ENCODE assay signal across 9 mouse cellular contexts in the genomic region with DNA sequence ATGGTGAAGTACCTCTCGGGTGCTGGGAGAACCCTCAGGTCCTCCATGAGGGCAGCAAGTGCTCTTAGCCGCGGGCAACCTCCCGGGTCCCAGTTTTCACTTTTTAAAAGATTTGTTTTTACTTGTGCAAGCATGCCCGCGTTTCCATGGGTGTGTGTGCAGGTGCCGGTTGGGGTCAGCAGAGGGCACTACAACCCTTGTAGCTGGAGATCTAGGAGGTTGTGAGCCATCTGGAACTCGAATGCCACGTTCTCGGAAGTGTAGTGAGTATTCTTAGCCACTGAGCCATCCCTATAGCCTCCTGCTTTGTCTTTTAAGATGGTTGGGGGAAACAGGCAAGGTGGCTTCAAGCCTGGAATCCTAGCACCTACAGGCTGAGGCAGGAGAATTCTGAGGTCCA. TPM values are rescaled to one million over a fixed set of nuclear protein-coding genes. Genes with fewer than 3 reads are reported as not detected.
DNase-seq lines count a peak whose midpoint lies in the region; ATAC-seq and TF ChIP-seq lines count a peak whose summit lies in the region.
"Had no signal": no experiment of that assay in that cellular context is flagged by ENCODE, and none has a peak within 500 bp of the region (broad histone marks: within the 10 kb centered on the region; RNA-seq: fewer than 3 reads in every experiment).

No protein-coding gene starts in this region.

- 0 out of 2 replicates have a peak, but pooled peaks have one; percentile 55 for ATAC-seq in hindbrain, embryonic 11.5 days (ENCODE audit: low FRiP score)
- no peak for ATAC-seq in hindbrain, embryonic 13.5 days (ENCODE audit: low FRiP score)
- no peak for ATAC-seq in forebrain, embryonic 11.5 days (replicated peaks; ENCODE audit: low FRiP score)
- peak; percentile 80 to 89 for ATAC-seq in hematopoietic stem cell, adult 5-6 weeks (replicated peaks in 1 of 2; ENCODE audit: insufficient read depth in 1 of 2, low FRiP score in 2 of 2, low TSS enrichment in 1 of 2, low read depth in 1 of 2, poor library complexity in 2 of 2, severe bottlenecking in 2 of 2)
- no peak for ATAC-seq in midbrain, embryonic 16.5 days

- H3K36me3 ChIP-seq in hindbrain, embryonic 11.5 days (ENCODE audit: control insufficient read depth, insufficient read depth, low read length): peaks cover 24% of the 10 kb centered on the region; the same call in 1 of the 2 replicates
- peaks cover 93% of the 10 kb centered on the region for H3K36me3 ChIP-seq in hindbrain, embryonic 13.5 days
- no peaks in the 10 kb centered on the region; the same call in 1 of the 2 replicates for H3K36me3 ChIP-seq in forebrain, embryonic 11.5 days (ENCODE audit: control insufficient read depth, insufficient read depth, low read length)
- H3K36me3 ChIP-seq in midbrain, embryonic 16.5 days (ENCODE audit: control insufficient read depth, insufficient read depth, low read length): peaks cover 47% of the 10 kb centered on the region
- peaks cover 4% of the 10 kb centered on the region for H3K36me3 ChIP-seq in spleen, adult 2 months (ENCODE audit: control insufficient read depth, insufficient read depth, low read length)

- TF ChIP-seq CTCF in spleen, adult 2 months (IDR thresholded peaks at IDR 0.05; ENCODE audit: extremely low read depth, insufficient read depth, insufficient read length, insufficient replicate concordance): peak; percentile 91; the same call in 1 of the 2 replicates

- peak; percentile 76 for DNase-seq in hindbrain, embryonic 11.5 days (ENCODE audit: low spot score)
- peak; percentile 70 for DNase-seq in c-Kit-positive CD71-negative TER-119-negative erythroid progenitor cells, embryonic 14.5 days (ENCODE audit: low read depth)
- peak; percentile 83 for DNase-seq in forebrain, embryonic 11.5 days (ENCODE audit: low spot score)
- DNase-seq in left cerebral cortex, adult 8-10 months (ENCODE audit: low spot score in 2 of 2): peak; percentile 65 to 69
- DNase-seq in spleen, adult 2 months (ENCODE audit: low read depth in 1 of 2, low spot score in 2 of 2): peak; percentile 63 to 73

- no peaks in the 10 kb centered on the region for H3K4me1 ChIP-seq in hindbrain, embryonic 11.5 days (replicated peaks; ENCODE audit: control insufficient read depth, insufficient read depth, low read length)
- H3K4me1 ChIP-seq in hindbrain, embryonic 13.5 days (replicated peaks): peaks cover 27% of the 10 kb centered on the region
- H3K4me1 ChIP-seq in forebrain, embryonic 11.5 days (replicated peaks; ENCODE audit: control insufficient read depth, insufficient read depth, low read length): no peaks in the 10 kb centered on the region; the same call in 1 of the 2 replicates
- peaks cover 1% of the 10 kb centered on the region; the same call in 1 of the 2 replicates for H3K4me1 ChIP-seq in midbrain, embryonic 16.5 days (ENCODE audit: control insufficient read depth, insufficient read depth, low read length)
- H3K4me1 ChIP-seq in spleen, adult 2 months (ENCODE audit: control insufficient read depth, insufficient read depth, insufficient read length): no peaks in the 10 kb centered on the region

- H3K27ac ChIP-seq in hindbrain, embryonic 11.5 days (ENCODE audit: low read depth, low read length): no peak overlapping the region
- no peak overlapping the region for H3K27ac ChIP-seq in hindbrain, embryonic 13.5 days
- no peak overlapping the region for H3K27ac ChIP-seq in forebrain, embryonic 11.5 days (ENCODE audit: low read depth, low read length)
- H3K27ac ChIP-seq in midbrain, embryonic 16.5 days (ENCODE audit: low read length): 0 out of 2 replicates have a peak overlapping the region, but pooled peaks have one; percentile 17
- no peak overlapping the region for H3K27ac ChIP-seq in spleen, adult 2 months (ENCODE audit: insufficient read depth, low read length)
- H3K27ac ChIP-seq: lung, embryonic 15.5 days had no signal

- no peak for TF ChIP-seq POLR2A in spleen, adult 2 months (IDR thresholded peaks at IDR 0.05; ENCODE audit: low read depth, low read length)

- no peak overlapping the region for H3K9ac ChIP-seq in hindbrain, embryonic 11.5 days (ENCODE audit: low read depth, low read length)
- no peak overlapping the region for H3K9ac ChIP-seq in hindbrain, embryonic 13.5 days
- no peak overlapping the region for H3K9ac ChIP-seq in forebrain, embryonic 11.5 days (ENCODE audit: low read length)
- no peak overlapping the region for H3K9ac ChIP-seq in midbrain, embryonic 16.5 days (ENCODE audit: low read depth, low read length)
- H3K9ac ChIP-seq: lung, embryonic 15.5 days had no signal

- WGBS in hindbrain, embryonic 11.5 days: 23% methylated on average over 10 of the region's 10 CpGs
- WGBS in hindbrain, embryonic 13.5 days: 23% methylated on average over 10 of the region's 10 CpGs
- WGBS in forebrain, embryonic 11.5 days: 24% methylated on average over 10 of the region's 10 CpGs
- WGBS in midbrain, embryonic 16.5 days: 19% methylated on average over 10 of the region's 10 CpGs
- WGBS in spleen, adult 2 months: 11% methylated on average over 10 of the region's 10 CpGs

- H3K4me3 ChIP-seq in hindbrain, embryonic 11.5 days (ENCODE audit: low read depth, low read length): no peak overlapping the region
- no peak overlapping the region for H3K4me3 ChIP-seq in hindbrain, embryonic 13.5 days
- no peak overlapping the region for H3K4me3 ChIP-seq in forebrain, embryonic 11.5 days (ENCODE audit: low read depth, low read length)
- no peak overlapping the region for H3K4me3 ChIP-seq in midbrain, embryonic 16.5 days (ENCODE audit: low read depth, low read length)
- no peak overlapping the region for H3K4me3 ChIP-seq in spleen, adult 2 months (ENCODE audit: extremely low read depth, insufficient read depth, insufficient read length)
- H3K4me3 ChIP-seq: lung, embryonic 15.5 days had no signal

- H3K9me3 ChIP-seq in hindbrain, embryonic 11.5 days (ENCODE audit: control insufficient read depth, low read length): no peaks in the 10 kb centered on the region
- H3K9me3 ChIP-seq in hindbrain, embryonic 13.5 days: no peaks in the 10 kb centered on the region
- H3K9me3 ChIP-seq in forebrain, embryonic 11.5 days (ENCODE audit: control insufficient read depth, low read length): no peaks in the 10 kb centered on the region
- no peaks in the 10 kb centered on the region for H3K9me3 ChIP-seq in midbrain, embryonic 16.5 days (replicated peaks; ENCODE audit: control insufficient read depth, low read length, poor library complexity, severe bottlenecking)
- H3K9me3 ChIP-seq: lung, embryonic 15.5 days had no signal

- H3K4me2 ChIP-seq in hindbrain, embryonic 11.5 days (replicated peaks; ENCODE audit: low read depth, low read length): no peak overlapping the region
- H3K4me2 ChIP-seq in hindbrain, embryonic 13.5 days: no peak overlapping the region
- no peak overlapping the region for H3K4me2 ChIP-seq in forebrain, embryonic 11.5 days (ENCODE audit: low read depth, low read length, severe bottlenecking)
- no peak overlapping the region for H3K4me2 ChIP-seq in midbrain, embryonic 16.5 days (ENCODE audit: low read length)
- H3K4me2 ChIP-seq: lung, embryonic 15.5 days had no signal

- no peaks in the 10 kb centered on the region for H3K27me3 ChIP-seq in hindbrain, embryonic 11.5 days (ENCODE audit: control insufficient read depth, insufficient read depth, low read length)
- no peaks in the 10 kb centered on the region for H3K27me3 ChIP-seq in hindbrain, embryonic 13.5 days
- H3K27me3 ChIP-seq in forebrain, embryonic 11.5 days (ENCODE audit: control insufficient read depth, insufficient read depth, low read length): no peaks in the 10 kb centered on the region
- H3K27me3 ChIP-seq in midbrain, embryonic 16.5 days (ENCODE audit: control insufficient read depth, insufficient read depth, low read depth, low read length): no peaks in the 10 kb centered on the region
- H3K27me3 ChIP-seq in spleen, adult 2 months (ENCODE audit: control insufficient read depth, insufficient read depth, low read length): no peaks in the 10 kb centered on the region
- H3K27me3 ChIP-seq: lung, embryonic 15.5 days had no signal

RNA-seq across cellular contexts. Expression of a gene that starts 44.9 kb away (rescaled TPM):
- polyA plus RNA-seq in hindbrain, embryonic 11.5 days (2014; fragmentation: Nextera tagmentation; extraction: Ambion mirVana): 7.4 and 8.0 TPM in 2 replicates
- 14.4 and 15.1 TPM in 2 replicates for polyA plus RNA-seq in hindbrain, embryonic 13.5 days (2015; fragmentation: Nextera tagmentation; extraction: Ambion mirVana)
- polyA plus RNA-seq in forebrain, embryonic 11.5 days (2014; fragmentation: Nextera tagmentation; extraction: Ambion mirVana): 6.1 and 6.8 TPM in 2 replicates
- 18.7 and 19.4 TPM in 2 replicates for total RNA-seq in hematopoietic stem cell, adult 5-6 weeks (2017)
- 100 to 1,000 TPM in 2 of 4 experiments, 10 to 100 TPM in 2; 92.9 to 105 (median 99.9) TPM for total RNA-seq in left cerebral cortex, adult 8-10 months (2022)
- polyA plus RNA-seq in midbrain, embryonic 16.5 days (2015; fragmentation: Nextera tagmentation; extraction: Ambion mirVana): 16.7 and 17.1 TPM in 2 replicates
- polyA plus RNA-seq in spleen, adult 2 months (2012; rRNA removed): 10.1 and 10.7 TPM in 2 replicates

RNA-seq across cellular contexts. Expression of a gene that starts 50.8 kb away (rescaled TPM):
- 65.3 and 69.3 TPM in 2 replicates for polyA plus RNA-seq in hindbrain, embryonic 11.5 days (2014; fragmentation: Nextera tagmentation; extraction: Ambion mirVana)
- 74.5 and 76.0 TPM in 2 replicates for polyA plus RNA-seq in hindbrain, embryonic 13.5 days (2015; fragmentation: Nextera tagmentation; extraction: Ambion mirVana)
- polyA plus RNA-seq in forebrain, embryonic 11.5 days (2014; fragmentation: Nextera tagmentation; extraction: Ambion mirVana): 99.8 and 103 TPM in 2 replicates
- 28.3 and 40.4 TPM in 2 replicates for total RNA-seq in hematopoietic stem cell, adult 5-6 weeks (2017)
- 10 to 100 TPM; 48.9 to 66.4 (median 52.1) TPM for total RNA-seq in left cerebral cortex, adult 8-10 months (2022)
- polyA plus RNA-seq in midbrain, embryonic 16.5 days (2015; fragmentation: Nextera tagmentation; extraction: Ambion mirVana): 74.3 and 81.5 TPM in 2 replicates
- 9.2 and 12.1 TPM in 2 replicates for polyA plus RNA-seq in spleen, adult 2 months (2012; rRNA removed)

RNA-seq across cellular contexts. Expression of a gene that starts 52.7 kb away (rescaled TPM):
- polyA plus RNA-seq in hindbrain, embryonic 11.5 days (2014; fragmentation: Nextera tagmentation; extraction: Ambion mirVana): not detected in 2 replicates
- 0.42 and 0.43 TPM in 2 replicates for polyA plus RNA-seq in hindbrain, embryonic 13.5 days (2015; fragmentation: Nextera tagmentation; extraction: Ambion mirVana)
- not detected in 2 replicates for polyA plus RNA-seq in forebrain, embryonic 11.5 days (2014; fragmentation: Nextera tagmentation; extraction: Ambion mirVana)
- total RNA-seq in hematopoietic stem cell, adult 5-6 weeks (2017): not detected in 2 replicates
- total RNA-seq in left cerebral cortex, adult 8-10 months (2022): under 1 TPM in 2 of 4 experiments, not detected in 2; 0.17 to 0.19 TPM
- polyA plus RNA-seq in midbrain, embryonic 16.5 days (2015; fragmentation: Nextera tagmentation; extraction: Ambion mirVana): 0.46 and 0.92 TPM in 2 replicates
- polyA plus RNA-seq in spleen, adult 2 months (2012; rRNA removed): 0.06 TPM in 1 of 2 replicates, not detected in the other

Comparison
In these comparisons a context has a peak if more than half of its experiments do, and no peak if none do; other contexts are left out.
1. ATAC-seq: peak in hindbrain, embryonic 11.5 days (single experiment) and hematopoietic stem cell, adult 5-6 weeks (2 of 2); none in hindbrain, embryonic 13.5 days (single experiment), forebrain, embryonic 11.5 days (single experiment) and midbrain, embryonic 16.5 days (single experiment).
2. Peak in every context shown above with its lines, with median percentiles within 50 percentile points of each other: DNase-seq.